Comparison of ENCODE assay signal across 19 mouse cellular contexts in the genomic region with DNA sequence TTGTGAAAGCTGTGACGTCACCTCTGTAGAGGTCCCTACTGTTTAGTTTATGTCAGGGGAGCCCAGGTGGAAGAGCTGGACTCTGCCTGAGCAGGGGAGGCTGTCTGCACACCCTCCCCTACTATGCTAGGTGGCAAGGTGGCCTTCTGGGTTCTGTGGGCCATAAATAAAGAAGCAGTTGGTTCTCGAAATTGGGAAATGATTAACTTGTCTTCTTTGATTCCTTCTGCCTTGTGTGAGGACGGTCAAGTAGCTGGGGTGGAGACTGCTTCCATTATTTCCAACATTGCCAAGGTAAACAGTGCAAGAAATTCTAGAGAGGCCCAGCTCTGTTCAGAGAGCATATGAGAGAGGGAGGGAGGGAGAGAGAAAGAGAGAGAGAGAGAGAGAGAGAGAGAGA. TPM values are rescaled to one million over a fixed set of nuclear protein-coding genes. Genes with fewer than 3 reads are reported as not detected.
DNase-seq lines count a peak whose midpoint lies in the region; ATAC-seq and TF ChIP-seq lines count a peak whose summit lies in the region.
"Had no signal": no experiment of that assay in that cellular context is flagged by ENCODE, and none has a peak within 500 bp of the region (broad histone marks: within the 10 kb centered on the region; RNA-seq: fewer than 3 reads in every experiment).

No protein-coding gene starts in this region.

- H3K36me3 ChIP-seq in lung, embryonic 16.5 days (ENCODE audit: control insufficient read depth, insufficient read depth, low read length): peaks cover 2% of the 10 kb centered on the region; the same call in 1 of the 2 replicates
- no peaks in the 10 kb centered on the region for H3K36me3 ChIP-seq in kidney, embryonic 14.5 days (ENCODE audit: control insufficient read depth, insufficient read depth, low read length)
- peaks cover 48% of the 10 kb centered on the region for H3K36me3 ChIP-seq in liver, embryonic 15.5 days (replicated peaks)
- H3K36me3 ChIP-seq: forebrain, embryonic 15.5 days; hindbrain, embryonic 12.5 days had no signal

- peaks cover 38% of the 10 kb centered on the region for H3K4me1 ChIP-seq in lung, embryonic 16.5 days (replicated peaks; ENCODE audit: control insufficient read depth, insufficient read depth, low read length)
- peaks cover 13% of the 10 kb centered on the region for H3K4me1 ChIP-seq in lung, adult 2 months (ENCODE audit: control insufficient read depth, insufficient read depth, low read length)
- peaks cover 18% of the 10 kb centered on the region for H3K4me1 ChIP-seq in kidney, embryonic 14.5 days (ENCODE audit: control insufficient read depth, insufficient read depth, low read length)
- peaks cover 72% of the 10 kb centered on the region for H3K4me1 ChIP-seq in liver, embryonic 15.5 days (replicated peaks)
- H3K4me1 ChIP-seq: forebrain, embryonic 15.5 days had no signal

- no peak overlapping the region for H3K9ac ChIP-seq in lung, embryonic 16.5 days (ENCODE audit: low read length)
- H3K9ac ChIP-seq in kidney, embryonic 14.5 days (ENCODE audit: low read depth, low read length): no peak overlapping the region
- no peak overlapping the region for H3K9ac ChIP-seq in liver, embryonic 15.5 days
- H3K9ac ChIP-seq: forebrain, embryonic 15.5 days; hindbrain, embryonic 12.5 days had no signal

- no peak for TF ChIP-seq POLR2A in lung, adult 2 months (IDR thresholded peaks at IDR 0.05; ENCODE audit: borderline replicate concordance, extremely low read depth, low read depth, low read length)

- no peaks in the 10 kb centered on the region for H3K27me3 ChIP-seq in lung, embryonic 16.5 days (ENCODE audit: control insufficient read depth, insufficient read depth, low read depth, low read length)
- H3K27me3 ChIP-seq in kidney, embryonic 14.5 days (ENCODE audit: control insufficient read depth, insufficient read depth, low read length): no peaks in the 10 kb centered on the region
- H3K27me3 ChIP-seq in liver, embryonic 15.5 days: no peaks in the 10 kb centered on the region
- H3K27me3 ChIP-seq: forebrain, embryonic 15.5 days; hindbrain, embryonic 12.5 days had no signal

- H3K9me3 ChIP-seq in lung, embryonic 16.5 days (ENCODE audit: control insufficient read depth, low read length): no peaks in the 10 kb centered on the region
- no peaks in the 10 kb centered on the region for H3K9me3 ChIP-seq in kidney, embryonic 14.5 days (ENCODE audit: control insufficient read depth, low read length)
- H3K9me3 ChIP-seq in liver, embryonic 15.5 days (replicated peaks): no peaks in the 10 kb centered on the region
- H3K9me3 ChIP-seq: forebrain, embryonic 15.5 days; G1E; hindbrain, embryonic 12.5 days had no signal

- DNase-seq in lung, adult 2 months: no peak
- no peak for DNase-seq in layer of hippocampus, postnatal 14 days (ENCODE audit: low spot score in 2 of 2)
- DNase-seq in adrenal gland, adult 18-20 months (ENCODE audit: low spot score in 2 of 2): no peak
- no peak for DNase-seq in layer of hippocampus, postnatal 10 days (ENCODE audit: low spot score in 2 of 2)
- DNase-seq: adrenal gland, postnatal 25 days; cerebellum, adult 8-10 months; embryo, embryonic 11 days; gastrocnemius, adult 2 months; heart, adult 11 months; layer of hippocampus, postnatal 36 days; midbrain, embryonic 14.5 days; right cerebral cortex, postnatal 14 days had no signal

- no peak overlapping the region for H3K4me2 ChIP-seq in lung, embryonic 16.5 days (ENCODE audit: low read depth, low read length)
- no peak overlapping the region for H3K4me2 ChIP-seq in kidney, embryonic 14.5 days (replicated peaks; ENCODE audit: low read depth, low read length)
- no peak overlapping the region for H3K4me2 ChIP-seq in liver, embryonic 15.5 days
- H3K4me2 ChIP-seq: forebrain, embryonic 15.5 days; hindbrain, embryonic 12.5 days had no signal

- TF ChIP-seq CTCF in lung, adult 2 months (IDR thresholded peaks at IDR 0.05; ENCODE audit: insufficient read depth, low read length): no peak

- 42% methylated on average over 3 of the region's 3 CpGs for WGBS in lung, embryonic 16.5 days
- WGBS in lung, adult 2 months: 51% methylated on average over 3 of the region's 3 CpGs
- whole genome bisulfite sequencing in kidney, embryonic 14.5 days: 43% methylated on average over 3 of the region's 3 CpGs
- 54% methylated on average over 3 of the region's 3 CpGs for WGBS in liver, embryonic 15.5 days (ENCODE audit: insufficient replicate concordance)

- H3K4me3 ChIP-seq in lung, embryonic 16.5 days (ENCODE audit: low read length): no peak overlapping the region
- no peak overlapping the region for H3K4me3 ChIP-seq in lung, adult 2 months (replicated peaks; ENCODE audit: extremely low read depth, low read depth, low read length)
- no peak overlapping the region for H3K4me3 ChIP-seq in kidney, embryonic 14.5 days (ENCODE audit: low read length)
- H3K4me3 ChIP-seq in liver, embryonic 15.5 days (replicated peaks): no peak overlapping the region
- H3K4me3 ChIP-seq: forebrain, embryonic 15.5 days; gastrocnemius, adult 2 months; hindbrain, embryonic 12.5 days had no signal

- peak overlapping the region; percentile 96 for H3K27ac ChIP-seq in lung, embryonic 16.5 days (ENCODE audit: low read length)
- H3K27ac ChIP-seq in kidney, embryonic 14.5 days (ENCODE audit: low read depth, low read length): peak overlapping the region; percentile 56; the same call in 1 of the 2 replicates
- 0 out of 2 replicates have a peak overlapping the region, but pooled peaks have one; percentile 7 for H3K27ac ChIP-seq in liver, embryonic 15.5 days (replicated peaks)
- H3K27ac ChIP-seq: forebrain, embryonic 15.5 days; gastrocnemius, adult 2 months; hindbrain, embryonic 12.5 days had no signal

- peak; percentile 80 for ATAC-seq in lung, embryonic 16.5 days (ENCODE audit: low read depth)
- peak; percentile 66; the same call in 1 of the 2 replicates for ATAC-seq in kidney, embryonic 14.5 days (ENCODE audit: low FRiP score, low TSS enrichment)
- no peak for ATAC-seq in liver, embryonic 15.5 days (ENCODE audit: insufficient read depth)
- ATAC-seq: forebrain, embryonic 15.5 days had no signal

RNA-seq across cellular contexts. Expression of gene Acsl5, which starts 16.4 kb away (rescaled TPM):
- polyA plus RNA-seq in lung, embryonic 16.5 days (2015; fragmentation: Nextera tagmentation; extraction: Ambion mirVana): 86.3 and 103 TPM in 2 replicates
- 34.4 and 53.2 TPM in 2 replicates for polyA plus RNA-seq in lung, adult 2 months (2012; rRNA removed)
- polyA plus RNA-seq in kidney, embryonic 14.5 days (2014; fragmentation: Nextera tagmentation; extraction: Ambion mirVana): 26.3 and 38.1 TPM in 2 replicates
- polyA plus RNA-seq in liver, embryonic 15.5 days (2015; fragmentation: Nextera tagmentation; extraction: Ambion mirVana): 154 and 157 TPM in 2 replicates
- 10 to 100 TPM; 27.0 to 27.6 TPM for total RNA-seq in layer of hippocampus, postnatal 14 days (2021)
- total RNA-seq in adrenal gland, adult 18-20 months (2021): 100 to 1,000 TPM; 265 to 297 TPM
- 10 to 100 TPM; 27.3 to 29.9 TPM for total RNA-seq in layer of hippocampus, postnatal 10 days (2021)

RNA-seq across cellular contexts. Expression of gene Gucy2g, which starts 27.1 kb away (rescaled TPM):
- polyA plus RNA-seq in lung, embryonic 16.5 days (2015; fragmentation: Nextera tagmentation; extraction: Ambion mirVana): 0.09 and 0.10 TPM in 2 replicates
- polyA plus RNA-seq in lung, adult 2 months (2012; rRNA removed): 0.32 TPM in 2 replicates
- polyA plus RNA-seq in kidney, embryonic 14.5 days (2014; fragmentation: Nextera tagmentation; extraction: Ambion mirVana): 0.05 TPM in 1 of 2 replicates, not detected in the other
- polyA plus RNA-seq in liver, embryonic 15.5 days (2015; fragmentation: Nextera tagmentation; extraction: Ambion mirVana): not detected in 2 replicates
- total RNA-seq in layer of hippocampus, postnatal 14 days (2021): under 1 TPM; 0.46 to 0.52 TPM
- not detected for total RNA-seq in adrenal gland, adult 18-20 months (2021)
- under 1 TPM; 0.38 to 0.59 TPM for total RNA-seq in layer of hippocampus, postnatal 10 days (2021)
- total RNA-seq: adrenal gland, postnatal 25 days had no signal
- polyA plus RNA-seq: forebrain, embryonic 15.5 days; G1E; heart, embryonic 16.5 days; hindbrain, embryonic 12.5 days had no signal

RNA-seq across cellular contexts. Expression of gene Zdhhc6, which starts 47.7 kb away (rescaled TPM):
- polyA plus RNA-seq in lung, embryonic 16.5 days (2015; fragmentation: Nextera tagmentation; extraction: Ambion mirVana): 101 and 110 TPM in 2 replicates
- polyA plus RNA-seq in lung, adult 2 months (2012; rRNA removed): 6.8 and 10.8 TPM in 2 replicates
- polyA plus RNA-seq in kidney, embryonic 14.5 days (2014; fragmentation: Nextera tagmentation; extraction: Ambion mirVana): 83.0 and 110 TPM in 2 replicates
- 49.0 and 51.4 TPM in 2 replicates for polyA plus RNA-seq in liver, embryonic 15.5 days (2015; fragmentation: Nextera tagmentation; extraction: Ambion mirVana)
- total RNA-seq in layer of hippocampus, postnatal 14 days (2021): 10 to 100 TPM; 27.0 to 29.1 TPM
- 10 to 100 TPM; 36.4 to 37.1 TPM for total RNA-seq in adrenal gland, adult 18-20 months (2021)
- total RNA-seq in layer of hippocampus, postnatal 10 days (2021): 10 to 100 TPM; 27.1 to 29.2 TPM

RNA-seq across cellular contexts. Expression of gene Vti1a, which starts 47.9 kb away (rescaled TPM):
- 26.7 and 27.0 TPM in 2 replicates for polyA plus RNA-seq in lung, embryonic 16.5 days (2015; fragmentation: Nextera tagmentation; extraction: Ambion mirVana)
- polyA plus RNA-seq in lung, adult 2 months (2012; rRNA removed): 10.3 and 11.5 TPM in 2 replicates
- 17.0 and 25.7 TPM in 2 replicates for polyA plus RNA-seq in kidney, embryonic 14.5 days (2014; fragmentation: Nextera tagmentation; extraction: Ambion mirVana)
- 13.6 and 13.7 TPM in 2 replicates for polyA plus RNA-seq in liver, embryonic 15.5 days (2015; fragmentation: Nextera tagmentation; extraction: Ambion mirVana)
- 10 to 100 TPM; 49.5 to 49.7 TPM for total RNA-seq in layer of hippocampus, postnatal 14 days (2021)
- 10 to 100 TPM; 30.2 to 33.6 TPM for total RNA-seq in adrenal gland, adult 18-20 months (2021)
- total RNA-seq in layer of hippocampus, postnatal 10 days (2021): 10 to 100 TPM; 48.1 to 54.4 TPM

Comparison
In these comparisons a context has a peak if more than half of its experiments do, and no peak if none do; other contexts are left out.
1. H3K27ac ChIP-seq: peak in every context shown above with its lines; median percentile 96 in lung, embryonic 16.5 days; 56 in kidney, embryonic 14.5 days; 7 in liver, embryonic 15.5 days.